Mouse (Mus musculus): Measurements from ENCODE around the gene Mindy3. TPM values are rescaled to one million over a fixed set of nuclear protein-coding genes. Genes with fewer than 3 reads are reported as not detected.
A peak's percentile ranks its signal among the peaks of the same experiment; 100 is the strongest.

Mindy3 gene
- polyA plus RNA-seq, 1 experiment from 2014 or later = 31.8 TPM

- peak within 1 kb of the TSS; percentile 47 for H3K27ac ChIP-seq (ENCODE audit: low read length)
- no peaks in the 10 kb centered on the region for H3K36me3 ChIP-seq (ENCODE audit: control insufficient read depth, insufficient read depth, low read length)
- under 1% methylated on average over 56 of the region's 56 CpGs for WGBS
- peaks cover 6% of the 10 kb centered on the region; the same call in 1 of the 2 replicates for H3K27me3 ChIP-seq (ENCODE audit: control insufficient read depth, insufficient read depth, low read depth, low read length)
- H3K4me2 ChIP-seq (ENCODE audit: low read depth, low read length) = peak within 1 kb of the TSS; percentile 84
- peaks cover 6% of the 10 kb centered on the region for H3K4me1 ChIP-seq (replicated peaks; ENCODE audit: control insufficient read depth, insufficient read depth, low read length)
- peak within 1 kb of the TSS; percentile 82 for H3K9ac ChIP-seq (ENCODE audit: low read length)
- H3K4me3 ChIP-seq (ENCODE audit: low read length) = peak within 1 kb of the TSS; percentile 74
- peak; percentile 92 for ATAC-seq (ENCODE audit: low read depth)
- no peaks in the 10 kb centered on the region for H3K9me3 ChIP-seq (ENCODE audit: control insufficient read depth, low read length)
Observed at GRCm38 (mm10) chr2:12301431-12302170, 117.7 kb downstream of the Mindy3 start, which contains the start of gene Itga8. TSS of gene Itga8 (minus strand) at chr2:12301922.

GRCm38 (mm10) chr2:12300449-12301228 is 118.6 kb downstream of the Mindy3 start:
- Histone ChIP-seq H3K27ac (ENCODE audit: low read length) (peak overlapping the region; percentile 47), H3K9ac (ENCODE audit: low read length) (peak overlapping the region; percentile 82), H3K27me3 (ENCODE audit: control insufficient read depth, insufficient read depth, low read depth, low read length) (peaks cover 6% of the 10 kb centered on the region; the same call in 1 of the 2 replicates), H3K4me1 (replicated peaks; ENCODE audit: control insufficient read depth, insufficient read depth, low read length) (peaks cover 4% of the 10 kb centered on the region), H3K4me3 (ENCODE audit: low read length) (peak overlapping the region; percentile 74), H3K4me2 (ENCODE audit: low read depth, low read length) (peak overlapping the region; percentile 84), H3K36me3 (ENCODE audit: control insufficient read depth, insufficient read depth, low read length) (no peaks in the 10 kb centered on the region), H3K9me3 (ENCODE audit: control insufficient read depth, low read length) (no peaks in the 10 kb centered on the region)
- ATAC-seq (ENCODE audit: low read depth) = no peak
- 37% methylated on average over 15 of the region's 15 CpGs for WGBS

GRCm38 (mm10) chr2:12297287-12297686 is 122.0 kb downstream of the Mindy3 start:
- Histone ChIP-seq H3K27me3 (ENCODE audit: control insufficient read depth, insufficient read depth, low read depth, low read length) (peaks cover 6% of the 10 kb centered on the region; the same call in 1 of the 2 replicates), H3K4me1 (replicated peaks; ENCODE audit: control insufficient read depth, insufficient read depth, low read length) (peaks cover 9% of the 10 kb centered on the region), H3K4me3 (ENCODE audit: low read length) (no peak overlapping the region), H3K4me2 (ENCODE audit: low read depth, low read length) (no peak overlapping the region), H3K27ac (ENCODE audit: low read length) (no peak overlapping the region), H3K9me3 (ENCODE audit: control insufficient read depth, low read length) (no peaks in the 10 kb centered on the region), H3K36me3 (ENCODE audit: control insufficient read depth, insufficient read depth, low read length) (no peaks in the 10 kb centered on the region), H3K9ac (ENCODE audit: low read length) (no peak overlapping the region)
- WGBS = 77% methylated on average over 5 of the region's 5 CpGs
- no peak for ATAC-seq (ENCODE audit: low read depth)

Other genes with a start within 250 kb of the Mindy3 start
- 33.4 and 36.7 TPM in 2 replicates for gene Itga8, start 117.5 kb downstream of the Mindy3 start, polyA plus RNA-seq (2015; fragmentation: Nextera tagmentation; extraction: Ambion mirVana)

Data from lung, embryonic 16.5 days (tissue).